Mouse (Mus musculus): ENCODE results near the gene Pakap. TPM values are rescaled to one million over a fixed set of nuclear protein-coding genes. Genes with fewer than 3 reads are reported as not detected.
A peak's percentile ranks its signal among the peaks of the same experiment; 100 is the strongest.

Pakap gene
- polyA plus RNA-seq, 1 experiment from 2014 or later, result 24.7 TPM

DNA sequence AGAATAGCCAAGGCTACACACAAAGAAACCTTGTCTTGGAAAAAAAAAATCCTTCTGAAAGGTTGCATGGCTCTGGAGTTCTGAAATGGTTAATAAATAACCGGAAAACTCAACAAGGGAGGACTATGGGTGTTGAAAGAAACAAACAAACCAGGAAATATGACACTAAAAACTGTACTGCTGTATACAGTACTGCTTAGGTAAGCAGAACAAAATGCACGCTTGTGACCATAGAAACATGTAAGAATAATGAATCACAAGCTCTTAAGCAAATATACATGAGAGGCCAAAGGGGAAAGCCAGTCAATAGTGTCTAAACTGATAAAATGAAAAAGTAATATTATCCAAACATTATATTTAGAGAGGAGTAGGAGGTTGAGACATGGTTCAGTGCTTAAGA is 247.4 kb downstream of the Pakap start:
- Histone ChIP-seq H3K4me2 (no peak overlapping the region), H3K27me3 (replicated peaks) (no peaks in the 10 kb centered on the region), H3K4me1 (no peaks in the 10 kb centered on the region), H3K27ac (no peak overlapping the region), H3K4me3 (replicated peaks) (no peak overlapping the region), H3K9me3 (no peaks in the 10 kb centered on the region), H3K36me3 (no peaks in the 10 kb centered on the region), H3K9ac (no peak overlapping the region)
- peak; percentile 56; the same call in 1 of the 2 replicates for ATAC-seq (ENCODE audit: insufficient read depth, low FRiP score, low read depth)
- WGBS, result 52% methylated on average over 2 of the region's 2 CpGs

DNA sequence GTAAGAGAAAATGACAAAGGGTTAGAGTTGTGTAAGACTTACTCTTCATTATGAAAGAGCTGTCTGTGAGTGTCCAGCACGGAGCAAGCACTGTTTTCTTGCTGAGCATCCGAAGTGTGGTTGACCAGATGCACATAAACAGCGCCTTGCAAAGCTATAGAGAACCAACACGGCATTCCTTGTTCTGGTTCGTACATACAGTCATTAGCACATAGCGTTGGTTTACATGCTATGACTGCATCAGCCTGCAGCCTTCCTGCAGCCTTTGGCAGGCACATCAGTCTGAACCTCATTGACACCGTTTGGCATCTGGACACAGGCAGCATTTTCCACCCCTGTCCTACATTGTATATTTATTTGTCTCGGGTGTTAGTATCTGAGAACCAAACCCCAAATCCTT is 248.2 kb downstream of the Pakap start:
- Histone ChIP-seq H3K27ac (no peak overlapping the region), H3K9ac (no peak overlapping the region), H3K4me1 (no peaks in the 10 kb centered on the region), H3K36me3 (no peaks in the 10 kb centered on the region), H3K4me3 (replicated peaks) (no peak overlapping the region), H3K4me2 (no peak overlapping the region), H3K9me3 (no peaks in the 10 kb centered on the region), H3K27me3 (replicated peaks) (no peaks in the 10 kb centered on the region)
- 85% methylated on average over 8 of the region's 8 CpGs for WGBS
- ATAC-seq (ENCODE audit: insufficient read depth, low FRiP score, low read depth), result no peak

DNA sequence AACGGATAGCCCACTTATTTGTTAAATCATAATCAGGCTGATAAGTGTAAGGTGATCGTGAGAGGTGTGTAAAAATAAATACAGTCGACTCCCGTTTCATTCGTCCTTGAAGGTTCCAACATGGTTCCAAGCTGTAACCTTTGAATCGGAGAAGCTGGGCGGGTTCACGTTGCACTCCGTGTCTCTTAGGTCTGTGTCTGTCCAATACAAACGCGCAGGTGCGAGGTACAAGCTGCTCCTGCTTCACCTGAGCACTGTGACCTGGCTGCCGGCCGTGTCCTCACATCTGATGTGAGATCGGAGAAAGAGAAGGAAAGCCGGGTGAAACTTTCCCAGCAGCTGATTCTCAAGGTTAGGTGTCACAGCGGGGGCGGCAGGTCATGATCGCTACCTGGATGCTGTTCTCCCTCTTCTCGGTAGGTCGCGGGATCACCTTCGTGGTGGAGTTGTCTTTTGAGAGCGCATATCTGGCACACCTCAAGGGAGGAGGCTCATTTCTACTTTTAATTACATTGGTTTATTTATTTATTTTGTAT is 252.9 kb downstream of the Pakap start:
- Histone ChIP-seq H3K9me3 (no peaks in the 10 kb centered on the region), H3K4me3 (replicated peaks) (no peak overlapping the region), H3K4me1 (peaks cover 10% of the 10 kb centered on the region), H3K27me3 (replicated peaks) (no peaks in the 10 kb centered on the region), H3K27ac (no peak overlapping the region), H3K9ac (no peak overlapping the region), H3K36me3 (no peaks in the 10 kb centered on the region), H3K4me2 (no peak overlapping the region)
- ATAC-seq (ENCODE audit: insufficient read depth, low FRiP score, low read depth), result no peak
- 75% methylated on average over 24 of the region's 24 CpGs for WGBS

DNA sequence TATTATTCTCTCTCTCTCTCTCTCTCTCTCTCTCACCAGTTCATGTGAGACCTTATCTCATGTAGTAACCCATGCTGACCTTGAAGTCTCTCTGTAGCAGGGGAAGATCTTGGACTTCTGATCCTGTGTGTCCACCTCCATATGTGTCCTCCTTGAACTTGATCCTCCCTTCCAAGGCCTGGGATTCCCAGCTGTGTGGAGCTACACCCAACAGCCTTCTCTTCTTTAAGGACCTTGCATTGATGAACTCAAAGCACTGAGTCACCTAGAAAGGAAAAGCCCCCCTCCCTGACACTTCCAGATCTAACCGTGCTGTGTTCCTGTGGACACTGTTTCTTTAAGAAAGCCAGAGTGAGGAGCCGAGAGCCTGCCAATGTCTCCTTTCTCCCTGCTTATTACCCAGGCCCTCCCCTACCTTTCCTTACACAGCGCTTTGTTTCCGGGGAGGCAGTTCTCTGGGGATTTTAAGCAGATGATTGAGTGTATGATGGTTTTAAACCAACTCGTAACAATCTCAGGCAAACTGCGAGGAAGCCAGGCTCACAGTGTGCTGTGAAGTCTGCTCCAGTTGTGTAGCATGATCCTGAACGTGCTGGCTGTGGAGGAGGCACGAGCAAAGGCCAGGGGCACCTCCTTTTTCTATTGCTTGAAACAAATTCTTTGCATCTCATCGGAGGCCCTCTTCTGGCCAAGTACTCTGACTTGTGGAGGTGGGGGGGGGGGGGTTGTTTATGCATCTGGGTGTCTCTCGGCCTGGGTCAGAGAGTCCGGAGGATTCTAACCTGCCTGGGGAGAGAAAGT is 253.8 kb downstream of the Pakap start:
- Histone ChIP-seq H3K4me2 (peak overlapping the region; percentile 7; the same call in 1 of the 2 replicates), H3K4me3 (replicated peaks) (no peak overlapping the region), H3K4me1 (peaks cover 10% of the 10 kb centered on the region), H3K9me3 (no peaks in the 10 kb centered on the region), H3K9ac (no peak overlapping the region), H3K27me3 (replicated peaks) (no peaks in the 10 kb centered on the region), H3K27ac (peak overlapping the region; percentile 33; the same call in 1 of the 2 replicates), H3K36me3 (no peaks in the 10 kb centered on the region)
- WGBS, result 22% methylated on average over 11 of the region's 11 CpGs
- peak; percentile 47; the same call in 1 of the 2 replicates for ATAC-seq (ENCODE audit: insufficient read depth, low FRiP score, low read depth)

DNA sequence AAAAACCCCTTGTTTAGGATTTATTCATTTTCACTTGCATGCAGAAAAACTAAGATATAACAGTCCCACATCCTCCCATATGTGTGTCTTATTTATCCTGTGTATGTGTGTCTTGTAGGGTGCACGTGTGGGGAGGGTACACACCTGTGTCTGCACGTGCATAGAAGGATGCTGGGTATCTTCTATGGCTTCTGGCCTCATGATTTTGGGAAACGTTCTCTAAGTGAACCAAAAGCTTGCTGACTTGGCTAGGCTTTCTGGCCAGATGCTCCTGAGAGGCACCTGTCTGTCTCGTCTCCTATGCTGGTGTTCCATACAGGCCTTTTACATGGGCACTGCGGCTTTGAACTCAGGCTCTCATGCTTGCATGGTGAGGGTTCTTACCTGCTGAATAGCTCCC is 254.7 kb downstream of the Pakap start:
- WGBS, result 84% methylated on average over 5 of the region's 5 CpGs
- no peak for ATAC-seq (ENCODE audit: insufficient read depth, low FRiP score, low read depth)
- H3K9me3 ChIP-seq, result no peaks in the 10 kb centered on the region
- H3K4me3 ChIP-seq (replicated peaks), result no peak overlapping the region
- H3K36me3 ChIP-seq, result no peaks in the 10 kb centered on the region
- no peak overlapping the region for H3K4me2 ChIP-seq
- no peak overlapping the region for H3K9ac ChIP-seq
- peaks cover 10% of the 10 kb centered on the region for H3K4me1 ChIP-seq
- no peak overlapping the region for H3K27ac ChIP-seq
- no peaks in the 10 kb centered on the region for H3K27me3 ChIP-seq (replicated peaks)

DNA sequence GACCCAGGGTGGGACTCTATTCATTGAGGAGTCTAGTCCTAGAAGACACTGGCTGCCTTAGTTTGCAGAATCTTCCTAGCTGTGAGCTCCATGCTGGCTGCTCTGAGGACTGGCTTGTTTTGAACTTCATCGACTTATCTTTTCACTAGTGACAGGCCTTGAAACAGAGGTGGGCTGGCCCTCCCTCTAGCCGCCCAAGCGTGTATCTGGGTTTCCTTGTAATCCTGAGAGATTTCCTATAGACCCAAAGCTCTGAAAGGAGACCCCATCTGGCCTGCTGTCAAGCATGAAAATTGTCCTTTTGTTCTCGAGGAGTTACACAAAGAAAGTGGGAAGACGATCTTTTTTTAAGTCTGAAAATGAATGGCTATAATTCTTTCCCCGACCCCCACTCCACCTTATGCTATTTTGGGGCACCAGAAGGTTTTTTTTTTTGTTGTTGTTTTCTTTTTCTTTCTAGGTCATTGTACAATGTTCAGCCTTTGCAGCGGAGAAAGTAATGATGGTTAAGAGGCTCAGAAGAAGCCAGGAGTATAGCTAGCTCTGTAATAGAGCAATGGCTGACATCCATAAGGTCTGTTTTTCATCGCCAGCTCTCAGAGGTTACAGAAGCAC is 256.8 kb downstream of the Pakap start:
- WGBS, result 54% methylated on average over 8 of the region's 8 CpGs
- no peak overlapping the region for H3K27ac ChIP-seq
- H3K9ac ChIP-seq, result no peak overlapping the region
- peaks cover 10% of the 10 kb centered on the region for H3K4me1 ChIP-seq
- no peaks in the 10 kb centered on the region for H3K27me3 ChIP-seq (replicated peaks)
- H3K36me3 ChIP-seq, result no peaks in the 10 kb centered on the region
- no peak overlapping the region for H3K4me2 ChIP-seq
- H3K9me3 ChIP-seq, result no peaks in the 10 kb centered on the region
- ATAC-seq (ENCODE audit: insufficient read depth, low FRiP score, low read depth), result no peak
- H3K4me3 ChIP-seq (replicated peaks), result no peak overlapping the region

DNA sequence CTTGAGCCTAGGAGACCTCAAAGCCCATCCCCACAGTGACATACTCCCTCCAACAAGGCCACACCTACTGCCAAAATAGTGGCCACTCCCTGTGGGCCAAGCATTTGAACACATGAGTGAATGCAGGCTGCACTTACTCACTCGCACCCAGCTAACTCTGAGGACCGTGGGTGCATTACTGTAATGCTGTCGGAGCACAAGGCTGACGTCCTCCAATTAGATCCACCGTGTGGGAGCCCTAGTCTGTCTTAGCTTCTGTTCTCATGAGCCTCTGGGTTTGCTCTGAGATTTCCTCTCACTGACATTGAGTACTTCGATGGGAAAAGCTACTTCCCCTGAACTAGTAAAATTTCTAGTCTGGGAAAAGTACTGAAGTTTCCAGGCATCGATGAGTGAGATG is 258.3 kb downstream of the Pakap start:
- H3K4me3 ChIP-seq (replicated peaks), result no peak overlapping the region
- no peak overlapping the region for H3K4me2 ChIP-seq
- H3K27me3 ChIP-seq (replicated peaks), result no peaks in the 10 kb centered on the region
- WGBS, result 79% methylated on average over 7 of the region's 7 CpGs
- ATAC-seq (ENCODE audit: insufficient read depth, low FRiP score, low read depth), result no peak
- H3K9me3 ChIP-seq, result no peaks in the 10 kb centered on the region
- H3K27ac ChIP-seq, result no peak overlapping the region
- peaks cover 10% of the 10 kb centered on the region for H3K4me1 ChIP-seq
- no peaks in the 10 kb centered on the region for H3K36me3 ChIP-seq
- no peak overlapping the region for H3K9ac ChIP-seq

DNA sequence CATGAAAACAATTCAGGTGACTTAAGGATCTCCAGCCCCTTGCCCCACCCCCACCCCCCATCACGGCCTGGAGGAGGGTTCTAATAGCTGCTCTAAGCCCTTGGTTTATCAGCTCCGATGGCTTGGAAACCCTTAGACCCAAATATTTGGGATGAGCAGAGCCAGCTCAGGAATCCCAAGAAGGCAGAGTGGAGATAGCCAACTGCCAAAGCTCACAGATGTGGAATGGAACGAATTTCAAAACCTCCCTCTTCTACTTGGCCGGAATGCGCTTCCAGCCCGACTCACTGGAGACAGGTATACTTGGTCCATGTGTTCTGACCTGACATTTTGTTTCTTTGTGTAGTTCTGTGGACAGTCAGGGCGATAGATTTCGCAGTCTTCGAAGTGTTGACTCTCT is 261.2 kb downstream of the Pakap start:
- no peak overlapping the region for H3K4me3 ChIP-seq (replicated peaks)
- H3K27me3 ChIP-seq (replicated peaks), result no peaks in the 10 kb centered on the region
- ATAC-seq (ENCODE audit: insufficient read depth, low FRiP score, low read depth), result no peak
- no peak overlapping the region for H3K9ac ChIP-seq
- H3K36me3 ChIP-seq, result no peaks in the 10 kb centered on the region
- WGBS, result 65% methylated on average over 9 of the region's 9 CpGs
- no peaks in the 10 kb centered on the region for H3K9me3 ChIP-seq
- H3K27ac ChIP-seq, result no peak overlapping the region
- no peak overlapping the region for H3K4me2 ChIP-seq
- H3K4me1 ChIP-seq, result no peaks in the 10 kb centered on the region; the same call in 1 of the 2 replicates

DNA sequence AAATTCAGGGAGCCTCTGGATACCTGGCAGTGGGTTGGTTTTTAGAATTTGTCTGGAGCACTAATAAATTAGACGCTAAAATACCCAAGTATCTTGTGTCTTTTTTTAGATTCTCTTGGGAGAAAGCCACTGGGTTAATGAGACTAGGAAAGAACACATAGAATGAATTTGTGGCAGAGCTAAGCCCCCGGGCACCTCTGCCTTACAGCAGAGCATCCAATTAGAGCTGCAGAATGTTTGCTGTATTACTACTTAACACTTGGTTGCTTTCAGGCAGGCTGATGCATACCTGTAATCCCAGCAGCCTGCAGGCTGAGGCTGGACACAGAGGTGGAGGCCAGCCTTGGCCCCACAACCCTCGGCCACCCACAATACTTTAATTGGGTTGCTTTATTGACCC is 261.8 kb downstream of the Pakap start:
- Histone ChIP-seq H3K4me3 (replicated peaks) (no peak overlapping the region), H3K9ac (no peak overlapping the region), H3K27me3 (replicated peaks) (no peaks in the 10 kb centered on the region), H3K4me2 (no peak overlapping the region), H3K4me1 (no peaks in the 10 kb centered on the region; the same call in 1 of the 2 replicates), H3K9me3 (no peaks in the 10 kb centered on the region), H3K36me3 (no peaks in the 10 kb centered on the region), H3K27ac (no peak overlapping the region)
- WGBS, result 82% methylated on average over 3 of the region's 3 CpGs
- no peak for ATAC-seq (ENCODE audit: insufficient read depth, low FRiP score, low read depth)

DNA sequence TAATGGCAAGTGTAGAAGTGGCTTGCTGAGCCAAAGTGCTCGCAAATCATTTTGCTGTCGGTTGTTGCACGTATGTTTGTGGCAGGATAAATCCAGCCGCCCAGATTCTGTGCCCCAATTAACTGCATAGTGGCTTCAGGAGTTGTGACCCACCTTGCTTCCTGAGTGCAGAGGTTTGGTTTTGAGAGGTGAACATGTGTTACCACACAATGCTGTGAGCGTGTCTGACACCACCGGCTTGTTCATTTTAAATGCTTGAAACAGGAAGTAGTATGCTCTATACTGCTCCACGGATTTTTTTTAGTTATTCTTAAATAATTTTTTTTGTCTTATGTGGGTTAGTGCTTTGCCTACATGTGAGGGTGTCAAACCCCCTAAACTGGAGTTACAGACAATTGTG is 264.3 kb downstream of the Pakap start:
- Histone ChIP-seq H3K4me2 (no peak overlapping the region), H3K27me3 (replicated peaks) (no peaks in the 10 kb centered on the region), H3K9ac (no peak overlapping the region), H3K4me3 (replicated peaks) (no peak overlapping the region), H3K36me3 (no peaks in the 10 kb centered on the region), H3K4me1 (no peaks in the 10 kb centered on the region; the same call in 1 of the 2 replicates), H3K9me3 (no peaks in the 10 kb centered on the region), H3K27ac (no peak overlapping the region)
- 43% methylated on average over 7 of the region's 7 CpGs for WGBS
- ATAC-seq (ENCODE audit: insufficient read depth, low FRiP score, low read depth), result no peak

DNA sequence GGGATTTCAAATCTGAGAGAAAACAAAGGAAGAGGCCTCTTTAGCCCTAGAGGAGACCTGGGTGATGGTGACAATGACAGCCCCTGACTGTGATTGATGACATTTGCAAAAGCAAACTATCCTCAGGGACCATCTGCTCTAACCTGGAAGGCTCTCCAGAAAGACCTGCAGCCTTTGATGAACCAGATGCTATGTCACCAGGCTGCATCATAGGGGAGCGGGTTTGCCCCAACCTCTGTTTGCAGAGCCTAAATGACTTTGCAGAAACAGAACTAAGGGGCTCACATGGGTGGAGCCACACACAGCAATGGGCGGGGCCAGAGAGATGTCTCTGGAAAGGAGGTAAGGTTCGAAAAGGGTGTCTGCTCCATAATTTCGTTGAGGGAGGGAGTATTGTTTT is 265.1 kb downstream of the Pakap start:
- ATAC-seq (ENCODE audit: insufficient read depth, low FRiP score, low read depth), result no peak
- H3K4me3 ChIP-seq (replicated peaks), result no peak overlapping the region
- no peak overlapping the region for H3K27ac ChIP-seq

DNA sequence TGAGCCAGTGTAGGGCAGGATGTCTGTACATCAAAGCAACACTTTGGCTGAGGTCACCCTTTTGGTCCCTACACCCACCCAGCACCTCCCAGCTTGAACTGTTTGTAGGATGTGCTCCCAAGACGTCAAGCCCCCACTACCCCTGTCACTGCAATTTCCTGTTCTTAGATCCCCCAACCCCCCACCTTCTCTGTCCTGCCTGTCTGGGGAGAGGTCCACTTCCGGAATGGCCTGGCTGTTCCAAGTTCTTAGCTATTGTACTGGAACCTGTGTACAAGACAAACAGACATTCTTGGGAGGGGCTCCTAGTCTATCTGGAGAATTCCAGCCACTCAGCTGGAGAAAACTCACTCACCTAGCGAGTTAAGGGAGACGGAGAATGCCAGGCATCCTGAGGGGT is 266.2 kb downstream of the Pakap start:
- Histone ChIP-seq H3K9me3 (no peaks in the 10 kb centered on the region), H3K4me3 (replicated peaks) (no peak overlapping the region), H3K4me1 (no peaks in the 10 kb centered on the region; the same call in 1 of the 2 replicates), H3K27ac (no peak overlapping the region), H3K27me3 (replicated peaks) (no peaks in the 10 kb centered on the region), H3K9ac (no peak overlapping the region), H3K4me2 (no peak overlapping the region), H3K36me3 (no peaks in the 10 kb centered on the region)
- WGBS, result 45% methylated on average over 4 of the region's 4 CpGs
- ATAC-seq (ENCODE audit: insufficient read depth, low FRiP score, low read depth), result no peak

More for the DNA sequence above, 265.1 kb downstream of the Pakap start:
- no peak overlapping the region for H3K4me2 ChIP-seq
- no peak overlapping the region for H3K9ac ChIP-seq
- H3K4me1 ChIP-seq, result no peaks in the 10 kb centered on the region; the same call in 1 of the 2 replicates
- H3K27me3 ChIP-seq (replicated peaks), result no peaks in the 10 kb centered on the region
- no peaks in the 10 kb centered on the region for H3K9me3 ChIP-seq
- no peaks in the 10 kb centered on the region for H3K36me3 ChIP-seq
- 60% methylated on average over 4 of the region's 4 CpGs for WGBS
